Mouse (Mus musculus) mouse trophoblast stem cell (cell line): Measurements from ENCODE around the gene Gpd1.

Experiments used
- in situ Hi-C, 2 experiments: fragments of 300-500 bp; cut with MseI, MboI; formaldehyde crosslinking; loops; 2 replicates in 1 of 2; 3 replicates in 1 of 2; pipeline ENCODE4 v1.15.1; 2025

Gpd1 gene

DNA sequence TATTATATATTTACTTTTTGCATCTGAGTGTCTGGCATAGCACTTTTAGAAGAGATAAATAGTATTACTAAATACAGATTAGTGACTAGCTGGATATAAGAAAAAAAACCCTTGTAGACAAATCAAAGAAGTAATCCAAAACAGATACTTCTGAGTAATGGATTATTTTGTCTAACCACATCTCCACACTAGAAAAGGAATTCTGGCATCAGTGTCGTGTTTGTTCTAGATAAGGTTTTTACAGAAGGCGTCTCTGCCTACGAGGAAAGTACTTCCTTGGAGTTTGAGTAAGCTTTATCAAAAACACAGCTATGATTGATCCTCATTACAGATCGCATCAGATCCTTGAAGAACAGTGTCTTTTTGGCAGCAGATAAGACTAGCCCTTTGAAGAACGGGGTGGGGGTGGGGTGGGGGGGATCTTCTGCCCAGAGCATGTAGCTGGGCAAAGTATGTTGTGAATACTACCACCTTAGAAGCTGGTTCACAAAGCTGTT is 53.7 kb downstream of the Gpd1 start:
- in situ Hi-C loops: loop anchor here in 1 of 2 experiments (10.0 kb wide), 1 partner anchor 46 kb away; the partner anchor contains the start of gene Cox14

DNA sequence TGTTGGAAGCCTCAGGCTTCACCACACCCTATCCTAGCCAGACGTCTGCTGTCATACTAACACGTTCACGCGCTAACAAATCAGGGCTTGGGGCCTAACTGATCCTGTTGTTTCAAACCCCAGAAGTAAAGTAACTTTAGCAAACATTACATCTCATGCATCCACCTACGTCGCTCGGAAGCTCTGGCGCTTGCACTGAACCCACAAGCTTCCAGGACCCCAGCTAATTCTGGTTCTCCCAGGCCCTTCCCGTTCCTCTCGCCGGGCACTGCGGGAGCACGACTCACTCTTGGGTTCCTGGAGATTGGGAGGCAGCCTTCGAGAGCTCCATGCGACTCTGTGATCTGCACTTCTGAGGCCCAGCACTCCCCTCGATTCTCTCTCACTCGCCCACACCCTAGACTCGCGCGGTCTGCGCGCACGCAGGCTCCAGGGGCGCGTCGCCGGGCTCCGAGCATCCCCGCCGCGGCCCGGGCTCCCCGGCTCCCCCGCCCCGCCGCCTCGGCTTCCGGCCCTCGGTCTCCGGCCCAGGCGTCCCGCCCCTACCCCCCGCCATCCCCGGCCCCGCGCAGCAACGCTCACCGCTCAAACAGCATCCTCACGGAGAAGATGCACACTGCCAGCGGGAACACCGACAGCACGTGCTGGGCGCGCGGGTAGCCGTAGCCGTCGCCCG is 54.4 kb downstream of the Gpd1 start:
- in situ Hi-C loops: loop anchor here in 1 of 2 experiments (10.0 kb wide), 1 partner anchor 47 kb away; the partner anchor contains the start of gene Cox14

- in situ Hi-C loops: loop anchor here in 1 of 2 experiments (10.0 kb wide), 1 partner anchor 48 kb away; the partner anchor contains the start of gene Cox14
Measured at GRCm38 (mm10) chr15:99772277-99772880, 55.1 kb downstream of the Gpd1 start.

DNA sequence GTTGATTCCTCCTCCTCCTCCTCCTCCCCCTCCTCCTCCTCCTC is 55.4 kb downstream of the Gpd1 start, which contains the start of gene Cers5:
Gene Cers5 (minus strand): TSS at position 5 of the 44 bp plus-strand sequence.
- in situ Hi-C loops: loop anchor here in 1 of 2 experiments (10.0 kb wide), 1 partner anchor 48 kb away; the partner anchor contains the start of gene Cox14

DNA sequence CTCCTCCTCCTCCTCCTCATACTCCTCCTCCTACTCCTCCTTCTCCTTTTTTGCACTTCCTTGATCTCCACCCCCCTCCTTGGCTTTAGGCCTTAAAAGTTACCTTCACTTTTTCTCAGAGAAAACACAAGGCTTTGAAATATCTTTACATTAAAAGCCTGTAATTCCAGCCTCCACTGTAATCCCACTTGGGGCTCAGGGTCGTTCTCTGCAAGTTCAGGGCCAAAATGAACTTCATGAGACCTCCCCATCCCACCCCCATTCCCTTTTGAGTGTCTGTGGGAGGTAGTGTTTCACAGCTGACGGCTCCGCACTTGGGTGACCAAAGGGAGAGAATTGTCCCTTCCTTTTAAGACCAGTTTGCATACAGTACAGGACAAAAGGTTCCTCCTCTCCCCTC is 55.6 kb downstream of the Gpd1 start:
- in situ Hi-C loops: loop anchor here in 1 of 2 experiments (10.0 kb wide), 1 partner anchor 48 kb away; the partner anchor contains the start of gene Cox14
